In the genomic region with DNA sequence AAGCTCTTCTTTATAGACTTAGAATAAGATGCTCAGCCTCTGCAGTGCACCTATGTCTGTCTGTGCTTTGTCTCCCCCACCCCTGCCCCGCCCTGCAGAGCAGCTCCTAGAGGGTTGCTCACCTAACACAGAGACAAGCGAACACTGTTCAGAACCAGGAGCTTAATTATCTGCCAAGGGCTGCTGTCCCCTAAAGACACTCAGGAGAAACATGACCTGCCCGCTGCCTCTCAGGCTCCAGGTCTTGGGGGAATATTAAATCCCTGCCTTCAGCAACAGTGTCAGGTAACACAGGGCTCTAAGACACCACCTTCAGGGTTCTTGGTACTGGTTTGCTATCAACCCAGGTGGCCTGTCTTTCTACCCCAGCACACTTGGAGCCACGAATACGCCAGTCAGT, we compare ENCODE assay signal across 18 mouse cellular contexts. TPM values are rescaled to one million over a fixed set of nuclear protein-coding genes. Genes with fewer than 3 reads are reported as not detected.
DNase-seq lines count a peak whose midpoint lies in the region; ATAC-seq and TF ChIP-seq lines count a peak whose summit lies in the region.
"Had no signal": no experiment of that assay in that cellular context is flagged by ENCODE, and none has a peak within 500 bp of the region (broad histone marks: within the 10 kb centered on the region; RNA-seq: fewer than 3 reads in every experiment).

No protein-coding gene starts in this region.

- peaks cover 11% of the 10 kb centered on the region for H3K4me1 ChIP-seq in heart, embryonic 11.5 days (ENCODE audit: control insufficient read depth, insufficient read depth, low read length)
- H3K4me1 ChIP-seq: hindbrain, embryonic 12.5 days; kidney, embryonic 15.5 days; liver, embryonic 13.5 days; midbrain, embryonic 12.5 days had no signal

- peak; percentile 51 for DNase-seq in gastrocnemius, adult 18-20 months (ENCODE audit: low spot score)
- no peak for DNase-seq in gastrocnemius, postnatal 10 days
- DNase-seq in heart, adult 11 months, result no peak
- DNase-seq in spleen, postnatal 10 days (ENCODE audit: low spot score in 2 of 2), result peak; percentile 27 to 28
- no peak for DNase-seq in spleen, postnatal 4 days (ENCODE audit: low spot score in 2 of 2)
- no peak for DNase-seq in layer of hippocampus, postnatal 25 days (ENCODE audit: extremely low spot score in 1 of 2, low spot score in 1 of 2)
- no peak for DNase-seq in layer of hippocampus, adult 2 months (ENCODE audit: low spot score in 2 of 2)

- peak overlapping the region; percentile 88 for H3K9ac ChIP-seq in heart, embryonic 11.5 days (ENCODE audit: low read depth, low read length)
- H3K9ac ChIP-seq: forebrain, postnatal 0 days; hindbrain, embryonic 12.5 days; kidney, embryonic 15.5 days; liver, embryonic 13.5 days; midbrain, embryonic 12.5 days had no signal

- no peaks in the 10 kb centered on the region for H3K27me3 ChIP-seq in heart, embryonic 11.5 days (ENCODE audit: control insufficient read depth, insufficient read depth, low read length)
- H3K27me3 ChIP-seq: hindbrain, embryonic 12.5 days; liver, embryonic 13.5 days; midbrain, embryonic 12.5 days had no signal

- no peak for ATAC-seq in heart, embryonic 11.5 days (replicated peaks; ENCODE audit: insufficient number of reproducible peaks, low FRiP score, low TSS enrichment)

- 58% methylated on average over 5 of the region's 5 CpGs for WGBS in heart, embryonic 11.5 days (ENCODE audit: insufficient replicate concordance)

- TF ChIP-seq CTCF in layer of hippocampus, adult 2 months (conservative IDR thresholded peaks at IDR 0.05), result no peak

- no peaks in the 10 kb centered on the region for H3K9me3 ChIP-seq in heart, embryonic 11.5 days (replicated peaks; ENCODE audit: control insufficient read depth, low read length)
- H3K9me3 ChIP-seq: hindbrain, embryonic 12.5 days; kidney, embryonic 15.5 days; liver, embryonic 13.5 days; midbrain, embryonic 12.5 days had no signal

- peak overlapping the region; percentile 96 for H3K27ac ChIP-seq in heart, embryonic 11.5 days (ENCODE audit: low read depth, low read length)
- H3K27ac ChIP-seq in layer of hippocampus, adult 2 months, result no peak overlapping the region
- H3K27ac ChIP-seq: hindbrain, embryonic 12.5 days; kidney, embryonic 15.5 days; left cerebral cortex, adult 2 months; liver, embryonic 13.5 days; midbrain, embryonic 12.5 days had no signal

- peaks cover 8% of the 10 kb centered on the region; the same call in 1 of the 2 replicates for H3K36me3 ChIP-seq in heart, embryonic 11.5 days (ENCODE audit: control insufficient read depth, insufficient read depth, low read length)

- H3K4me2 ChIP-seq in heart, embryonic 11.5 days, result peak overlapping the region; percentile 65
- H3K4me2 ChIP-seq: hindbrain, embryonic 12.5 days; kidney, embryonic 15.5 days; liver, embryonic 13.5 days; midbrain, embryonic 12.5 days had no signal

- H3K4me3 ChIP-seq in heart, embryonic 11.5 days (ENCODE audit: low read depth, low read length), result peak overlapping the region; percentile 47
- H3K4me3 ChIP-seq in layer of hippocampus, adult 2 months, result no peak overlapping the region
- H3K4me3 ChIP-seq: hindbrain, embryonic 12.5 days; kidney, embryonic 15.5 days; left cerebral cortex, adult 2 months; liver, embryonic 13.5 days; midbrain, embryonic 12.5 days had no signal

RNA-seq across cellular contexts. Expression of a gene that starts 0.5 kb away (rescaled TPM):
- 10 to 100 TPM; 59.2 to 95.8 TPM for total RNA-seq in gastrocnemius, adult 18-20 months (2021)
- 10 to 100 TPM; 70.9 to 79.8 TPM for total RNA-seq in gastrocnemius, postnatal 10 days (2021)
- polyA plus RNA-seq in heart, embryonic 11.5 days (2014; fragmentation: Nextera tagmentation; extraction: Ambion mirVana), result 132 and 142 TPM in 2 replicates
- 1 to 10 TPM; 1.3 to 1.4 TPM for total RNA-seq in layer of hippocampus, postnatal 25 days (2021)
- total RNA-seq in layer of hippocampus, adult 2 months (2021), result 1 to 10 TPM in 1 of 2 experiments, under 1 TPM in 1; 0.67 to 1.1 TPM
- total RNA-seq: megakaryocyte progenitor cell, adult 5-6 weeks; neutrophil, adult 5-6 weeks had no signal
- polyA plus RNA-seq: forebrain, embryonic 11.5 days; forebrain, postnatal 0 days; testis, adult 2 months had no signal

RNA-seq across cellular contexts. Expression of a gene that starts 34.5 kb away (rescaled TPM):
- total RNA-seq in gastrocnemius, adult 18-20 months (2021), result 10 to 100 TPM; 80.3 to 83.8 TPM
- 10 to 100 TPM; 38.5 to 41.6 TPM for total RNA-seq in gastrocnemius, postnatal 10 days (2021)
- polyA plus RNA-seq in heart, embryonic 11.5 days (2014; fragmentation: Nextera tagmentation; extraction: Ambion mirVana), result 27.0 and 27.2 TPM in 2 replicates
- 10 to 100 TPM; 33.6 to 35.6 TPM for total RNA-seq in layer of hippocampus, postnatal 25 days (2021)
- total RNA-seq in layer of hippocampus, adult 2 months (2021), result 10 to 100 TPM; 36.4 to 40.1 TPM

RNA-seq across cellular contexts. Expression of a gene that starts 34.6 kb away (rescaled TPM):
- 10 to 100 TPM; 13.7 to 14.9 TPM for total RNA-seq in gastrocnemius, adult 18-20 months (2021)
- total RNA-seq in gastrocnemius, postnatal 10 days (2021), result 10 to 100 TPM; 13.9 to 20.1 TPM
- polyA plus RNA-seq in heart, embryonic 11.5 days (2014; fragmentation: Nextera tagmentation; extraction: Ambion mirVana), result 34.4 and 39.3 TPM in 2 replicates
- 10 to 100 TPM; 42.7 to 49.5 TPM for total RNA-seq in layer of hippocampus, postnatal 25 days (2021)
- 10 to 100 TPM; 42.8 to 42.9 TPM for total RNA-seq in layer of hippocampus, adult 2 months (2021)

RNA-seq across cellular contexts. Expression of a gene that starts 53.0 kb away (rescaled TPM):
- total RNA-seq in gastrocnemius, adult 18-20 months (2021), result 10 to 100 TPM; 11.5 to 15.0 TPM
- 10 to 100 TPM in 1 of 2 experiments, 1 to 10 TPM in 1; 9.8 to 14.0 TPM for total RNA-seq in gastrocnemius, postnatal 10 days (2021)
- polyA plus RNA-seq in heart, embryonic 11.5 days (2014; fragmentation: Nextera tagmentation; extraction: Ambion mirVana), result 28.2 and 30.6 TPM in 2 replicates
- total RNA-seq in layer of hippocampus, postnatal 25 days (2021), result 1 to 10 TPM; 5.2 TPM
- total RNA-seq in layer of hippocampus, adult 2 months (2021), result 1 to 10 TPM; 4.0 to 4.1 TPM

Comparison
In these comparisons a context has a peak if more than half of its experiments do, and no peak if none do; other contexts are left out.
1. DNase-seq: peak in gastrocnemius, adult 18-20 months (single experiment) and spleen, postnatal 10 days (2 of 2); none in gastrocnemius, postnatal 10 days (single experiment), heart, adult 11 months (single experiment), spleen, postnatal 4 days (0 of 2), layer of hippocampus, postnatal 25 days (0 of 2) and layer of hippocampus, adult 2 months (0 of 2).
2. RNA of a gene that starts 0.5 kb away (total RNA-seq): 59.2 to 95.8 TPM in gastrocnemius, adult 18-20 months and 70.9 to 79.8 TPM in gastrocnemius, postnatal 10 days; 1.3 to 1.4 TPM in layer of hippocampus, postnatal 25 days and 0.67 to 1.1 TPM in layer of hippocampus, adult 2 months; every median in the first group is over 10 times any median in the second.